Mouse (Mus musculus) CH12.LX (cell line): Measurements from ENCODE around the gene Tex35. TPM values are rescaled to one million over a fixed set of nuclear protein-coding genes. Genes with fewer than 3 reads are reported as not detected.

Source experiments
- DNase-seq: peaks from one replicate; pipeline ENCODE4 v3.0.0-alpha.2; 2013; ENCODE audit errors: extremely low read depth
- H3K27ac ChIP-seq: 2 replicates; pipeline ENCODE4 v1.5.1; 2012; ENCODE audit warnings: low read depth, mild to moderate bottlenecking, control low read depth, moderate library complexity; ENCODE audit not compliant: insufficient read depth
- H3K27me3 ChIP-seq: replicated peaks from 2 replicates; pipeline ENCODE3; 2012; ENCODE audit warnings: inconsistent platforms
- H3K36me3 ChIP-seq, 2 experiments: replicated peaks in 1 of 2; 2 replicates each; pipeline versions ENCODE3 to v1.6.1; 2012; ENCODE audit warnings: inconsistent platforms in 1 of 2, low read length in 1 of 2, mild to moderate bottlenecking in 1 of 2, mixed read lengths in 1 of 2, moderate library complexity in 1 of 2; ENCODE audit not compliant: control insufficient read depth in 1 of 2, insufficient read depth in 1 of 2
- H3K4me1 ChIP-seq, 2 experiments: 2 replicates each; pipeline ENCODE4 v1.6.1; 2012; ENCODE audit warnings: inconsistent platforms in 1 of 2, moderate library complexity in 1 of 2; ENCODE audit not compliant: insufficient read depth in 2 of 2, control insufficient read depth in 1 of 2
- H3K4me2 ChIP-seq: 2 replicates; pipeline ENCODE4 v1.6.1; 2012; ENCODE audit warnings: low read depth, mild to moderate bottlenecking, control low read depth; ENCODE audit not compliant: poor library complexity, insufficient read depth, severe bottlenecking
- H3K4me3 ChIP-seq, 3 experiments: fragments of 150-350 bp in 1 of 3; sonication (generic) in 1 of 3; replicated peaks in 1 of 3; 2 replicates each; pipeline versions ENCODE3 to v1.5.1; 2011 to 2012; ENCODE audit warnings: low read depth in 2 of 3, low read length in 2 of 3, mild to moderate bottlenecking in 2 of 3, moderate library complexity in 2 of 3, control low read depth in 1 of 3, improper control_type of control experiment in 1 of 3, inconsistent platforms in 1 of 3, mixed read lengths in 1 of 3; ENCODE audit not compliant: poor library complexity in 1 of 3
- H3K79me2 ChIP-seq: replicated peaks from 2 replicates; pipeline ENCODE4 v1.6.1; 2012; ENCODE audit warnings: mild to moderate bottlenecking, moderate library complexity; ENCODE audit not compliant: control insufficient read depth, poor library complexity, insufficient read depth, severe bottlenecking; ENCODE audit errors: extremely low read depth
- H3K9ac ChIP-seq: 2 replicates; pipeline ENCODE4 v1.6.1; 2012; ENCODE audit warnings: low read depth, mild to moderate bottlenecking, control low read depth, moderate library complexity; ENCODE audit not compliant: insufficient read depth
- H3K9me3 ChIP-seq: replicated peaks from 2 replicates; pipeline ENCODE3; 2012; ENCODE audit warnings: low read length, inconsistent platforms, mixed read lengths
- CHD1 ChIP-seq: IDR thresholded peaks from 2 replicates; pipeline ENCODE4 v1.6.1; 2012; ENCODE audit warnings: low read depth, low read length, improper control_type of control experiment, inconsistent platforms
- CHD2 ChIP-seq: IDR thresholded peaks from 2 replicates; pipeline ENCODE4 v1.6.1; 2011; ENCODE audit warnings: low read length, improper control_type of control experiment
- CTCF ChIP-seq, 2 experiments: IDR thresholded peaks in 1 of 2; conservative IDR thresholded peaks in 1 of 2; 2 replicates each; pipeline ENCODE4 v1.5.1; 2011 to 2012; ENCODE audit warnings: low read depth in 2 of 2, low read length in 2 of 2, improper control_type of control experiment in 1 of 2, inconsistent platforms in 1 of 2, mild to moderate bottlenecking in 1 of 2, moderate library complexity in 1 of 2
- E2F4 ChIP-seq: IDR thresholded peaks from 2 replicates; pipeline ENCODE4 v1.6.1; 2011; ENCODE audit warnings: low read depth, low read length, improper control_type of control experiment; ENCODE audit not compliant: insufficient replicate concordance
- ELF1 ChIP-seq: IDR thresholded peaks from 2 replicates; pipeline ENCODE4 v1.6.1; 2014; ENCODE audit warnings: low read depth, mild to moderate bottlenecking, inconsistent platforms, low read length, improper control_type of control experiment
- EP300 ChIP-seq: IDR thresholded peaks from 2 replicates; pipeline ENCODE4 v1.6.1; 2011; ENCODE audit warnings: low read length, improper control_type of control experiment
- ETS1 ChIP-seq: conservative IDR thresholded peaks from 2 replicates; pipeline ENCODE4 v1.6.1; 2012; ENCODE audit warnings: low read depth, mild to moderate bottlenecking, inconsistent platforms, low read length, improper control_type of control experiment, moderate library complexity
- GABPA ChIP-seq: IDR thresholded peaks from 2 replicates; pipeline ENCODE4 v1.6.1; 2012; ENCODE audit warnings: low read depth, low read length, improper control_type of control experiment, inconsistent platforms; ENCODE audit not compliant: insufficient replicate concordance
- HCFC1 ChIP-seq: IDR thresholded peaks from 2 replicates; pipeline ENCODE4 v1.6.1; 2012; ENCODE audit warnings: low read depth, mild to moderate bottlenecking, inconsistent platforms, low read length, improper control_type of control experiment
- IRF4 ChIP-seq: IDR thresholded peaks from 2 replicates; pipeline ENCODE4 v1.6.1; 2014; ENCODE audit warnings: low read depth, mild to moderate bottlenecking, inconsistent platforms, low read length, improper control_type of control experiment
- JUN ChIP-seq: IDR thresholded peaks from 2 replicates; pipeline ENCODE4 v1.6.1; 2011; ENCODE audit warnings: low read depth, mild to moderate bottlenecking, low read length, improper control_type of control experiment, moderate library complexity; ENCODE audit not compliant: insufficient read depth
- JUND ChIP-seq: conservative IDR thresholded peaks from 2 replicates; pipeline ENCODE4 v1.6.1; 2011; ENCODE audit warnings: low read depth, low read length, improper control_type of control experiment
- MAFK ChIP-seq: IDR thresholded peaks from 2 replicates; pipeline ENCODE4 v1.6.1; 2011; ENCODE audit warnings: low read length, improper control_type of control experiment; ENCODE audit not compliant: insufficient replicate concordance
- MAZ ChIP-seq: IDR thresholded peaks from 2 replicates; pipeline ENCODE4 v1.6.1; 2012; ENCODE audit warnings: low read depth, mild to moderate bottlenecking, inconsistent platforms, low read length, improper control_type of control experiment, moderate library complexity
- MEF2A ChIP-seq: IDR thresholded peaks from 2 replicates; pipeline ENCODE4 v1.6.1; 2014; ENCODE audit warnings: low read depth, mild to moderate bottlenecking, inconsistent platforms, low read length, improper control_type of control experiment, borderline replicate concordance
- MYC ChIP-seq: IDR thresholded peaks from 2 replicates; pipeline ENCODE4 v1.6.1; 2011; ENCODE audit warnings: low read depth, mild to moderate bottlenecking, improper control_type of control experiment, low read length
- NELFE ChIP-seq: IDR thresholded peaks from 2 replicates; pipeline ENCODE4 v1.6.1; 2011; ENCODE audit warnings: low read depth, low read length, improper control_type of control experiment
- NRF1 ChIP-seq: IDR thresholded peaks from 2 replicates; pipeline ENCODE4 v1.6.1; 2014; ENCODE audit warnings: low read depth, mild to moderate bottlenecking, inconsistent platforms, low read length, improper control_type of control experiment, moderate library complexity
- PAX5 ChIP-seq: IDR thresholded peaks from 2 replicates; pipeline ENCODE4 v1.6.1; 2012; ENCODE audit warnings: low read length, inconsistent platforms, mixed read lengths
- POLR2A ChIP-seq: IDR thresholded peaks from 2 replicates; pipeline ENCODE4 v1.6.1; 2011; ENCODE audit warnings: low read depth, mild to moderate bottlenecking, improper control_type of control experiment, low read length
- POLR2AphosphoS2 ChIP-seq: IDR thresholded peaks from 2 replicates; pipeline ENCODE4 v1.6.1; 2011; ENCODE audit warnings: low read depth, low read length, improper control_type of control experiment
- RAD21 ChIP-seq: IDR thresholded peaks from 2 replicates; pipeline ENCODE4 v1.6.1; 2011; ENCODE audit warnings: low read depth, mild to moderate bottlenecking, low read length, improper control_type of control experiment, moderate library complexity
- RCOR1 ChIP-seq: conservative IDR thresholded peaks from 2 replicates; pipeline ENCODE4 v1.6.1; 2012; ENCODE audit warnings: low read depth, mild to moderate bottlenecking, inconsistent platforms, low read length, improper control_type of control experiment
- SIN3A ChIP-seq: IDR thresholded peaks from 2 replicates; pipeline ENCODE4 v1.6.1; 2012; ENCODE audit warnings: low read length, improper control_type of control experiment, inconsistent platforms
- TBP ChIP-seq: conservative IDR thresholded peaks from 2 replicates; pipeline ENCODE4 v1.6.1; 2011; ENCODE audit warnings: low read depth, low read length, improper control_type of control experiment
- TCF12 ChIP-seq: IDR thresholded peaks from 2 replicates; pipeline ENCODE4 v1.6.1; 2014; ENCODE audit warnings: low read depth, mild to moderate bottlenecking, inconsistent platforms, low read length, improper control_type of control experiment
- UBTF ChIP-seq: IDR thresholded peaks from 2 replicates; pipeline ENCODE4 v1.6.1; 2012; ENCODE audit warnings: low read depth, mild to moderate bottlenecking, inconsistent platforms, low read length, improper control_type of control experiment, moderate library complexity
- ZKSCAN1 ChIP-seq: IDR thresholded peaks from 2 replicates; pipeline ENCODE4 v1.6.1; 2012; ENCODE audit warnings: low read depth, inconsistent platforms, low read length, improper control_type of control experiment, borderline replicate concordance
- ZMIZ1 ChIP-seq: IDR thresholded peaks from 2 replicates; pipeline ENCODE4 v1.6.1; 2012; ENCODE audit warnings: low read depth, mild to moderate bottlenecking, inconsistent platforms, low read length, improper control_type of control experiment
- ZNF384 ChIP-seq: IDR thresholded peaks from 2 replicates; pipeline ENCODE4 v1.6.1; 2012; ENCODE audit warnings: low read depth, low read length, improper control_type of control experiment, inconsistent platforms
- dilution Hi-C: fragments of 300-500 bp; cut with MboI; formaldehyde crosslinking; loops from 2 replicates; pipeline ENCODE4 v1.14.3; 2020; ENCODE audit warnings: low sequenced_read_pairs; ENCODE audit not compliant: extremely low pct_unique_long_range_greater_than_20kb, extremely low pct_ligation_motif_present
- in situ Hi-C: fragments of 300-500 bp; cut with MboI; formaldehyde crosslinking; loops from 3 replicates; pipeline ENCODE4 v1.14.3; 2019; ENCODE audit warnings: low sequenced_read_pairs, low pct_ligation_motif_present, low pct_unique_long_range_greater_than_20kb, mixed read lengths
- polyA plus RNA-seq: library from polyadenylated mRNA; unstranded; fragments of >175 nt; gene quantifications from 2 replicates; pipeline ENCODE4 v1.2.1, GENCODE M21; 2012; ENCODE audit warnings: low read depth; ENCODE audit not compliant: insufficient read length
- total RNA-seq, 2 experiments: library from RNA; depleted of rRNA; stranded (reverse); fragments of 300-350 nt in 1 of 2; fragments of >200 nt in 1 of 2; gene quantifications; 2 replicates each; pipeline ENCODE4 v1.2.3; 2012 to 2014

Gene Tex35
- total and polyA plus RNA-seq, 3 experiments, result 0.87 to 3.3 (median 1.3) TPM

GRCm38 (mm10) chr1:157068316-157068715, 40.2 kb downstream of the Tex35 start:
- Histone ChIP-seq H3K4me3 (no peak overlapping the region), H3K9ac (no peak overlapping the region), H3K27me3 (no peaks in the 10 kb centered on the region), H3K4me2 (no peak overlapping the region), H3K36me3 (no peaks in the 10 kb centered on the region), H3K27ac (no peak overlapping the region), H3K79me2 (no peaks in the 10 kb centered on the region), H3K4me1 (peaks cover 8 to 11% of the 10 kb centered on the region in 2 experiments; a peak in 3 of 4 replicates), H3K9me3 (peaks cover 4% of the 10 kb centered on the region)
- in situ Hi-C loops, result no loop called here
- TF ChIP-seq EP300 (no peak), POLR2A (no peak), CHD1 (no peak), UBTF (no peak), ZMIZ1 (no peak), TCF12 (no peak), NRF1 (no peak), MAFK (no peak), RCOR1 (no peak), PAX5 (no peak), ELF1 (no peak), JUN (no peak), MYC (no peak), GABPA (no peak), CHD2 (no peak)
- no peak for DNase-seq
- dilution Hi-C loops, result no loop called here

GRCm38 (mm10) chr1:157065819-157066730, 42.4 kb downstream of the Tex35 start:
- Histone ChIP-seq H3K79me2 (no peaks in the 10 kb centered on the region), H3K4me3 (no peak overlapping the region), H3K36me3 (no peaks in the 10 kb centered on the region), H3K4me1 (peaks cover 21 to 33% of the 10 kb centered on the region in 2 experiments), H3K4me2 (no peak overlapping the region), H3K27ac (no peak overlapping the region), H3K9ac (no peak overlapping the region), H3K27me3 (no peaks in the 10 kb centered on the region), H3K9me3 (peaks cover 4% of the 10 kb centered on the region)
- no peak for DNase-seq
- in situ Hi-C loops (no loop called here), dilution Hi-C loops (no loop called here)
- TF ChIP-seq SIN3A (no peak), POLR2AphosphoS2 (no peak), TBP (no peak), EP300 (no peak), E2F4 (no peak), ETS1 (no peak), NRF1 (no peak), UBTF (no peak), ZNF384 (no peak), ZKSCAN1 (no peak), RAD21 (no peak), MAZ (no peak), JUND (no peak), JUN (no peak), CTCF (conservative IDR thresholded peaks at IDR 0.05 in 1 of 2, IDR thresholded peaks at IDR 0.05 in 1 of 2; ENCODE audit: low read depth in 2 of 2, low read length in 2 of 2) (no peak), NELFE (no peak), MEF2A (no peak), HCFC1 (no peak), IRF4 (no peak), GABPA (no peak)
